Mouse (Mus musculus) forebrain, postnatal 0 days (tissue): ENCODE measurements around the gene Ift22. TPM values are rescaled to one million over a fixed set of nuclear protein-coding genes. Genes with fewer than 3 reads are reported as not detected.

Experiments used
- ATAC-seq: fragments of 200-750 bp; cut with Nextera tagmentation; 2 replicates; pipeline ENCODE4 v1.8.0; 2017; ENCODE audit warnings: mild to moderate bottlenecking, moderate library complexity
- DNase-seq: peaks from one replicate; pipeline ENCODE4 v3.0.0-alpha.2; 2015
- H3K27ac ChIP-seq: fragments of 300-500 bp; sonication (generic); 2 replicates; pipeline ENCODE4 v1.5.1; 2014; ENCODE audit warnings: low read depth, mild to moderate bottlenecking, antibody characterized with exemption, low read length, moderate library complexity, mixed read lengths
- H3K27me3 ChIP-seq: fragments of 300-500 bp; sonication (generic); 2 replicates; pipeline ENCODE4 v1.6.1; 2014; ENCODE audit warnings: mild to moderate bottlenecking, low read length, mixed read lengths; ENCODE audit not compliant: insufficient read depth
- H3K36me3 ChIP-seq: fragments of 300-500 bp; sonication (generic); 2 replicates; pipeline ENCODE4 v1.6.1; 2014; ENCODE audit warnings: mild to moderate bottlenecking, moderate library complexity; ENCODE audit not compliant: insufficient read depth
- H3K4me1 ChIP-seq: fragments of 300-500 bp; sonication (generic); 2 replicates; pipeline ENCODE4 v1.6.1; 2014; ENCODE audit warnings: antibody characterized with exemption; ENCODE audit not compliant: insufficient read depth
- H3K4me2 ChIP-seq: fragments of 300-500 bp; sonication (generic); 2 replicates; pipeline ENCODE4 v1.6.1; 2014; ENCODE audit warnings: low read depth, mild to moderate bottlenecking, moderate library complexity
- H3K4me3 ChIP-seq: fragments of 300-500 bp; sonication (generic); 2 replicates; pipeline ENCODE4 v1.5.1; 2014; ENCODE audit warnings: low read depth, low read length, mixed read lengths
- H3K9ac ChIP-seq: fragments of 300-500 bp; sonication (generic); 2 replicates; pipeline ENCODE4 v1.6.1; 2014; ENCODE audit warnings: mild to moderate bottlenecking
- H3K9me3 ChIP-seq: fragments of 300-500 bp; sonication (generic); 2 replicates; pipeline ENCODE4 v1.6.1; 2016; ENCODE audit warnings: low read length
- CTCF ChIP-seq: sonication (generic); IDR thresholded peaks from 2 replicates; pipeline ENCODE4 v1.5.1; 2016; ENCODE audit warnings: antibody characterized with exemption, control low read depth, low read depth
- WGBS: fragments of 180-500 bp; shearing (Covaris S2); extraction: QIAGEN DNeasy Blood & Tissue Kit; methylation state at CpG from one replicate; pipeline ENCODE4 v1.1.7; 2014; 5-methylcytosine and 5-hydroxymethylcytosine counted together
- polyA plus RNA-seq: library from polyadenylated mRNA; unstranded; fragments of >200 nt; fragmentation: Nextera tagmentation; extraction: Ambion mirVana; gene quantifications from 2 replicates; pipeline ENCODE4 v1.2.1, GENCODE M21; 2015
- total RNA-seq: library from RNA; depleted of rRNA; stranded (reverse); fragments of >200 nt; gene quantifications from 2 replicates; pipeline ENCODE4 v1.2.3, GENCODE M21; 2014

Gene Ift22
- total and polyA plus RNA-seq, 2 experiments from 2014 or later = 35.9 to 134 TPM

- ATAC-seq (no peak), DNase-seq (no peak)
- Histone ChIP-seq H3K4me2 (no peak overlapping the region), H3K4me1 (peaks cover 9% of the 10 kb centered on the region), H3K4me3 (no peak overlapping the region), H3K27me3 (no peaks in the 10 kb centered on the region), H3K27ac (no peak overlapping the region), H3K36me3 (peaks cover 4% of the 10 kb centered on the region), H3K9me3 (no peaks in the 10 kb centered on the region), H3K9ac (no peak overlapping the region)
- no peak for TF ChIP-seq CTCF
- 88% methylated on average over 4 of the region's 4 CpGs for WGBS
Measured at GRCm38 (mm10) chr5:136955622-136956021, 47.7 kb downstream of the Ift22 start.

DNA sequence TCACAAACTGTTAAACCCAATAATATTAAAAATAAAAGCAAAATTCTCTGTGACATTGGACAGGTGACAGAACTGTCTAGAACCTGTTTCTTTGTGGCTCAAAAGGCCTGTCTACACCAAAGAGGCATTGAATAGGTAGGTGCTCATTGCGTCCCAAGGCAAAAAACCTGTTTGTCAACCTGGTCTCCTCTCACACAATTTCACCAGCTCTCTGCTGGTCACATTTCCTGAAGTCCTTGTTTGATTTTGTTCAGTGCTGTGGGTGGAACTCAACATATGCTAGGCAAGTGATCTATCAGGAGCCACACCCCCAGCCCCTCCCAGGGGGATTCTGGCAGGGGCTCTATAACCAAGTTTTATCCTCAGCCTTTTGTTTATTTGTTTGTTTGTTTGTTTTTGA is 49.3 kb downstream of the Ift22 start:
- no peak for TF ChIP-seq CTCF
- H3K4me1 ChIP-seq = peaks cover 13% of the 10 kb centered on the region
- H3K4me3 ChIP-seq = no peak overlapping the region
- 100% methylated on average over 1 of the region's 1 CpGs for WGBS
- DNase-seq = no peak
- H3K4me2 ChIP-seq = no peak overlapping the region
- H3K9me3 ChIP-seq = no peaks in the 10 kb centered on the region
- ATAC-seq = no peak
- H3K9ac ChIP-seq = no peak overlapping the region
- H3K27ac ChIP-seq = no peak overlapping the region
- no peaks in the 10 kb centered on the region for H3K27me3 ChIP-seq
- peaks cover 4% of the 10 kb centered on the region for H3K36me3 ChIP-seq

DNA sequence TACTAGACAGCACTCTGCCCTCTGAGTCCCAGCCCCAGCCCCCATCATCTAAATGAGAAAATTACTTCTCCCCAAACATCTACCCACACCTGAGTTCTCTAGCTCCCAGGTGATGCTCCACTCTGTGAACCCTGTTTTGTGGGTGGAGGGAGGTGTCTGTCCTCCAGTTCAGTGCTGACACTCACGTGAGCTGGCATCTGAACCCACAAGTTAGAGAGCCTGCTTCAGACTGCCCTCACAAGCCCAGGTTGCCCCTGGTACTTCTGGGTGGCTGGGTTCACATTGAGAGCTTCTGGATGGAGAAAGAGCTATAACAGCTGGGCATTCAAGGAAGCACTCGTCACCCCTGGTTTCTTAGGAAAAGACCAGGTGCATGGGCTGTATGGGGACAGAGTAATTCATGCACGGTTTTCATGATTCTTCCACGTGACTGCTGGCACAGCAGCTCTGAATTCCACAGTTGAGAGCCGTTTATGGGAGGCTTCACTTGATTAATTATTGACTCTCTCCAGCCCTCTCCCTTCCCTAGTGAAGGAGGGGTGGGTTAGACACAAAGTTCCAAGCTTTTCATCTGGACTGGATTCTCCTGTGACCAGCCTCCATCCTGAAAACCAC is 51.1 kb downstream of the Ift22 start:
- Histone ChIP-seq H3K4me1 (peaks cover 13% of the 10 kb centered on the region), H3K4me2 (no peak overlapping the region), H3K9ac (no peak overlapping the region), H3K27ac (no peak overlapping the region), H3K27me3 (no peaks in the 10 kb centered on the region), H3K4me3 (no peak overlapping the region), H3K9me3 (no peaks in the 10 kb centered on the region), H3K36me3 (peaks cover 16% of the 10 kb centered on the region)
- no peak for TF ChIP-seq CTCF
- DNase-seq (no peak), ATAC-seq (no peak)
- 71% methylated on average over 5 of the region's 5 CpGs for WGBS

DNA sequence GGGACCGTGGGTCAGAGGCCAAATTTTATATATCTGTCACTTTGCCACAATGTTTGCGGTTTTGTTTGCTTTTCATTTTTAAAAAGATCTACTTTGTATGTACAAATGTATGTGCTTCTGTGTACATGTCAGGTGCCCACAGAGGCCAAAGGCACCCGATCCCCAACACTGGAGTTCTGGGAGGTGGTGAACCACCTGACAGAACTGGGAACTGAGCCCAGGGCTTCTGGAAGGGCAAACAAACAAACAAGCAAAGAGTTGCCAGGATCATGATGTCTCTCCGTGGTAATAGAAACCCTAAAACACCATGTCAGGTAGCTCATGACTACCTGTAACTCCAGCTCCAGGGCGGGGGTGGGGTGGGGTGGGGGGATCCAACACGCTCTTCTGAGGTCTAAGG is 52.1 kb downstream of the Ift22 start:
- no peaks in the 10 kb centered on the region for H3K27me3 ChIP-seq
- peaks cover 26% of the 10 kb centered on the region for H3K36me3 ChIP-seq
- ATAC-seq (no peak), DNase-seq (no peak)
- no peaks in the 10 kb centered on the region for H3K9me3 ChIP-seq
- H3K4me3 ChIP-seq = no peak overlapping the region
- WGBS = 93% methylated on average over 6 of the region's 6 CpGs
- H3K9ac ChIP-seq = no peak overlapping the region
- no peak overlapping the region for H3K27ac ChIP-seq
- no peak for TF ChIP-seq CTCF
- H3K4me1 ChIP-seq = peaks cover 8% of the 10 kb centered on the region; the same call in 1 of the 2 replicates
- no peak overlapping the region for H3K4me2 ChIP-seq

- Histone ChIP-seq H3K4me2 (peak overlapping the region; percentile 80), H3K36me3 (peaks cover 36% of the 10 kb centered on the region), H3K27ac (peak overlapping the region; percentile 90), H3K4me1 (peaks cover 8% of the 10 kb centered on the region; the same call in 1 of the 2 replicates), H3K9me3 (no peaks in the 10 kb centered on the region), H3K9ac (peak overlapping the region; percentile 72), H3K27me3 (no peaks in the 10 kb centered on the region), H3K4me3 (peak overlapping the region; percentile 70)
- no peak for TF ChIP-seq CTCF
- whole genome bisulfite sequencing = 25% methylated on average over 5 of the region's 5 CpGs
- DNase-seq = no peak
- ATAC-seq = peak; percentile 32
Measured at GRCm38 (mm10) chr5:136961334-136961982, 53.5 kb downstream of the Ift22 start.

GRCm38 (mm10) chr5:136961983-136962461 is 54.1 kb downstream of the Ift22 start:
- peak; percentile 96 for DNase-seq
- peak; percentile 94 for ATAC-seq

DNA sequence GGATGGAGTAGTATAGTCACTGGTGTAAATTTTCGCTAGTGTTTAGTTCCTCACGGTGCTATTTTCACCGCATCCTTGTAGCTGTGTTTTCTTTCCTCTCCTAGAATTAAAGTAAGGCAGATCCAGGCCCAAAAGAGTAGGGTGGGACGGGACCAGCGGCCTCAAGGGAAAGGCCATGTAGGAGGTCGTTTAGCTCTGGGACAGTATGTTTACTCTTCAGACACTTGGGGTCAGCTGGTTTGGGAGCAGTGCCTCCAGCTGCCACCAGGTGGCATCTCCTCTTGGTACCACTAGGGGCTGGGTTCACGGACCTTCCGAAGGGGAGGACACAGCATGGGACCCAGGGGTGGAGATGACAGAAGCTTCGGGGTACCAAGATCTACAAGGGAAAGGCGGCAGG is 54.6 kb downstream of the Ift22 start:
- H3K4me3 ChIP-seq = peak overlapping the region; percentile 70
- ATAC-seq (peak; percentile 68), DNase-seq (peak; percentile 80)
- peaks cover 8% of the 10 kb centered on the region; the same call in 1 of the 2 replicates for H3K4me1 ChIP-seq
- peak overlapping the region; percentile 80 for H3K4me2 ChIP-seq
- H3K27ac ChIP-seq = peak overlapping the region; percentile 90
- H3K36me3 ChIP-seq = peaks cover 42% of the 10 kb centered on the region
- H3K9ac ChIP-seq = peak overlapping the region; percentile 72
- WGBS = 1% methylated on average over 10 of the region's 10 CpGs
- no peaks in the 10 kb centered on the region for H3K27me3 ChIP-seq
- H3K9me3 ChIP-seq = no peaks in the 10 kb centered on the region
- TF ChIP-seq CTCF = peak; percentile 91

More at GRCm38 (mm10) chr5:136961983-136962461, 54.1 kb downstream of the Ift22 start:
- WGBS = under 1% methylated on average over 20 of the region's 20 CpGs
- Histone ChIP-seq H3K9ac (peak overlapping the region; percentile 72), H3K4me2 (peak overlapping the region; percentile 80), H3K27me3 (no peaks in the 10 kb centered on the region), H3K4me1 (peaks cover 8% of the 10 kb centered on the region; the same call in 1 of the 2 replicates), H3K36me3 (peaks cover 41% of the 10 kb centered on the region), H3K27ac (peak overlapping the region; percentile 90), H3K4me3 (peak overlapping the region; percentile 70), H3K9me3 (no peaks in the 10 kb centered on the region)
- no peak for TF ChIP-seq CTCF
